11 mouse cellular contexts compared by ENCODE assay signal in genomic region chr5:134229391-134229790, GRCm38 (mm10). TPM values are rescaled to one million over a fixed set of nuclear protein-coding genes. Genes with fewer than 3 reads are reported as not detected.
DNase-seq lines count a peak whose midpoint lies in the region; ATAC-seq lines count a peak whose summit lies in the region.
"Had no signal": no experiment of that assay in that cellular context is flagged by ENCODE, and none has a peak within 500 bp of the region (broad histone marks: within the 10 kb centered on the region; RNA-seq: fewer than 3 reads in every experiment).

TSS of gene Ncf1 (minus strand) at chr5:134229625.

- no peak within 1 kb of the TSS for H3K4me2 ChIP-seq in heart, embryonic 12.5 days
- no peak within 1 kb of the TSS for H3K4me2 ChIP-seq in hindbrain, embryonic 11.5 days (replicated peaks; ENCODE audit: low read depth, low read length)

- no peak within 1 kb of the TSS for H3K4me3 ChIP-seq in heart, embryonic 12.5 days
- H3K4me3 ChIP-seq in megakaryocyte, embryonic 14.5 days (replicated peaks): peak within 1 kb of the TSS; percentile 88
- H3K4me3 ChIP-seq in hindbrain, embryonic 11.5 days (ENCODE audit: low read depth, low read length): no peak within 1 kb of the TSS

- ATAC-seq in heart, embryonic 12.5 days (ENCODE audit: insufficient number of reproducible peaks, low FRiP score): no peak
- peak; percentile 57 to 58 for ATAC-seq in hematopoietic stem cell, adult 5-6 weeks (replicated peaks in 1 of 2; ENCODE audit: insufficient read depth in 1 of 2, low FRiP score in 2 of 2, low TSS enrichment in 1 of 2, low read depth in 1 of 2, poor library complexity in 2 of 2, severe bottlenecking in 2 of 2)
- no peak for ATAC-seq in hindbrain, embryonic 11.5 days (ENCODE audit: low FRiP score)
- ATAC-seq: forebrain, embryonic 14.5 days had no signal

- no peaks in the 10 kb centered on the region for H3K36me3 ChIP-seq in heart, embryonic 12.5 days
- H3K36me3 ChIP-seq in megakaryocyte, embryonic 14.5 days (replicated peaks; ENCODE audit: low read length): peaks cover 33% of the 10 kb centered on the region
- H3K36me3 ChIP-seq in hindbrain, embryonic 11.5 days (ENCODE audit: control insufficient read depth, insufficient read depth, low read length): no peaks in the 10 kb centered on the region

- H3K4me1 ChIP-seq in heart, embryonic 12.5 days (replicated peaks): peaks cover 50% of the 10 kb centered on the region
- peaks cover 98% of the 10 kb centered on the region for H3K4me1 ChIP-seq in megakaryocyte, embryonic 14.5 days
- no peaks in the 10 kb centered on the region for H3K4me1 ChIP-seq in hindbrain, embryonic 11.5 days (replicated peaks; ENCODE audit: control insufficient read depth, insufficient read depth, low read length)

- DNase-seq in heart, adult 18-20 months: peak; percentile 30 to 65
- DNase-seq in CD4-positive, CD25-positive, alpha-beta regulatory T cell, adult 2 months (ENCODE audit: low read depth, low spot score): peak; percentile 59
- no peak for DNase-seq in hindbrain, embryonic 11.5 days (ENCODE audit: low spot score)
- no peak for DNase-seq in layer of hippocampus, adult 8-10 months (ENCODE audit: low spot score in 2 of 2)
- DNase-seq in cerebellum, adult 11-12 months: no peak
- DNase-seq: kidney, adult 8-10 months; midbrain, embryonic 14.5 days had no signal

- no peaks in the 10 kb centered on the region for H3K9me3 ChIP-seq in heart, embryonic 12.5 days (replicated peaks)
- no peaks in the 10 kb centered on the region for H3K9me3 ChIP-seq in megakaryocyte, embryonic 14.5 days
- H3K9me3 ChIP-seq in hindbrain, embryonic 11.5 days (ENCODE audit: control insufficient read depth, low read length): no peaks in the 10 kb centered on the region

- WGBS in heart, embryonic 12.5 days: 76% methylated on average over 7 of the region's 7 CpGs
- 90% methylated on average over 7 of the region's 7 CpGs for WGBS in hindbrain, embryonic 11.5 days

- no peaks in the 10 kb centered on the region for H3K27me3 ChIP-seq in heart, embryonic 12.5 days (replicated peaks)
- H3K27me3 ChIP-seq in megakaryocyte, embryonic 14.5 days (replicated peaks): no peaks in the 10 kb centered on the region
- H3K27me3 ChIP-seq in hindbrain, embryonic 11.5 days (ENCODE audit: control insufficient read depth, insufficient read depth, low read length): no peaks in the 10 kb centered on the region

- H3K9ac ChIP-seq in heart, embryonic 12.5 days: no peak within 1 kb of the TSS
- H3K9ac ChIP-seq in hindbrain, embryonic 11.5 days (ENCODE audit: low read depth, low read length): no peak within 1 kb of the TSS

- H3K27ac ChIP-seq in heart, embryonic 12.5 days (ENCODE audit: poor library complexity, severe bottlenecking): no peak within 1 kb of the TSS
- no peak within 1 kb of the TSS; the same call in 1 of the 2 replicates for H3K27ac ChIP-seq in hindbrain, embryonic 11.5 days (ENCODE audit: low read depth, low read length)

RNA-seq across cellular contexts. Expression of gene Ncf1, which starts in this region (rescaled TPM):
- total RNA-seq in heart, adult 18-20 months (2021): 1 to 10 TPM; 7.1 to 8.3 TPM
- 2.0 and 2.2 TPM in 2 replicates for polyA plus RNA-seq in heart, embryonic 12.5 days (2016; fragmentation: Nextera tagmentation; extraction: Ambion mirVana)
- 61.2 and 107 TPM in 2 replicates for total RNA-seq in hematopoietic stem cell, adult 5-6 weeks (2017)
- 52.7 and 124 TPM in 2 replicates for polyA plus RNA-seq in megakaryocyte, embryonic 14.5 days (2012; ENCODE audit: insufficient read depth, low replicate concordance)
- 3.2 and 4.0 TPM in 2 replicates for polyA plus RNA-seq in hindbrain, embryonic 11.5 days (2014; fragmentation: Nextera tagmentation; extraction: Ambion mirVana)
- 10 to 100 TPM in 2 of 4 experiments, 1 to 10 TPM in 2; 6.3 to 25.6 (median 14.7) TPM for total RNA-seq in layer of hippocampus, adult 8-10 months (2022)

Comparison
In these comparisons a context has a peak if more than half of its experiments do, and no peak if none do; other contexts are left out.
1. RNA of gene Ncf1 (polyA plus RNA-seq): 52.7 to 124 TPM in megakaryocyte, embryonic 14.5 days; 3.2 to 4.0 TPM in hindbrain, embryonic 11.5 days and 2.0 to 2.2 TPM in heart, embryonic 12.5 days; every median in the first group is over 10 times any median in the second.
2. DNase-seq: peak in heart, adult 18-20 months (2 of 2) and CD4-positive, CD25-positive, alpha-beta regulatory T cell, adult 2 months (single experiment); none in hindbrain, embryonic 11.5 days (single experiment), layer of hippocampus, adult 8-10 months (0 of 2) and cerebellum, adult 11-12 months (single experiment).
3. ATAC-seq: peak in hematopoietic stem cell, adult 5-6 weeks (2 of 2); none in heart, embryonic 12.5 days (single experiment) and hindbrain, embryonic 11.5 days (single experiment).